Mouse (Mus musculus): ENCODE results near the gene Nt5c3. TPM values are rescaled to one million over a fixed set of nuclear protein-coding genes. Genes with fewer than 3 reads are reported as not detected.

The Nt5c3 gene
- total RNA-seq (2012; rRNA removed) (59.2 and 65.0 TPM in 2 replicates), polyA plus RNA-seq (2012; ENCODE audit: insufficient read depth in 1 of 2, insufficient read length in 2 of 2, low read depth in 1 of 2, low replicate concordance in 2 of 2, missing spikeins in 1 of 2) (10 to 100 TPM in 1 of 2 experiments, not detected in 1; 71.1 TPM)

GRCm38 (mm10) chr6:56923726-56924707, at the start of gene Nt5c3, which contains the start of gene Vmn1r4:
Nt5c3 (minus strand) TSS chr6:56923932.
Vmn1r4 (plus strand) TSS chr6:56924015.
- H3K9me3 ChIP-seq (replicated peaks; ENCODE audit: insufficient read depth, low read length): no peaks in the 10 kb centered on the region
- H3K9ac ChIP-seq (ENCODE audit: control insufficient read depth, low read depth, low read length, poor library complexity, severe bottlenecking): peak within 1 kb of the TSS; percentile 76
- peaks cover 16 to 20% of the 10 kb centered on the region in 2 experiments for H3K4me1 ChIP-seq (ENCODE audit: control insufficient read depth in 1 of 2, insufficient read depth in 2 of 2, low read length in 2 of 2)
- H3K27me3 ChIP-seq (ENCODE audit: control insufficient read depth in 1 of 2, insufficient read depth in 2 of 2, low read length in 2 of 2): no peaks in the 10 kb centered on the region
- H3K79me2 ChIP-seq (ENCODE audit: control insufficient read depth, insufficient read depth, low read length, poor library complexity): peaks cover 29% of the 10 kb centered on the region
- TF ChIP-seq NELFE (IDR thresholded peaks at IDR 0.05; ENCODE audit: low read depth, low read length) (peak; percentile 73), GABPA (IDR thresholded peaks at IDR 0.05; ENCODE audit: low read depth, low read length) (no peak), POLR2AphosphoS5 (IDR thresholded peaks at IDR 0.05; ENCODE audit: borderline replicate concordance, low read depth, low read length) (no peak), SMC3 (IDR thresholded peaks at IDR 0.05; ENCODE audit: low read depth, low read length) (no peak), HCFC1 (IDR thresholded peaks at IDR 0.05; ENCODE audit: low read depth, low read length) (peak; percentile 97), NRF1 (IDR thresholded peaks at IDR 0.05; ENCODE audit: insufficient read depth, low read depth, low read length, poor library complexity, severe bottlenecking) (peak; percentile 84), ZMIZ1 (IDR thresholded peaks at IDR 0.05; ENCODE audit: low read depth, low read length) (0 out of 2 replicates have a peak, but pooled peaks have one; percentile 38), USF2 (IDR thresholded peaks at IDR 0.05; ENCODE audit: borderline replicate concordance in 1 of 2, insufficient read depth in 1 of 2, low read depth in 1 of 2, low read length in 2 of 2) (no peak), POLR2AphosphoS2 (IDR thresholded peaks at IDR 0.05; ENCODE audit: low read length) (peak; percentile 53; the same call in 1 of the 2 replicates), SIN3A (IDR thresholded peaks at IDR 0.05; ENCODE audit: low read length) (peak; percentile 85), MAFK (IDR thresholded peaks at IDR 0.05; ENCODE audit: borderline replicate concordance, low read depth, low read length) (no peak), MXI1 (IDR thresholded peaks at IDR 0.05; ENCODE audit: low read depth, low read length) (peak; percentile 73; the same call in 1 of the 2 replicates), BHLHE40 (IDR thresholded peaks at IDR 0.05; ENCODE audit: borderline replicate concordance, low read depth, low read length) (no peak), ELF1 (IDR thresholded peaks at IDR 0.05; ENCODE audit: low read depth, low read length) (peak; percentile 91), KAT2A (conservative IDR thresholded peaks at IDR 0.05; ENCODE audit: low read depth, low read length) (peak; percentile 86), MYC (IDR thresholded peaks at IDR 0.05; ENCODE audit: low read depth, low read length) (0 out of 2 replicates have a peak, but pooled peaks have one; percentile 7), E2F4 (IDR thresholded peaks at IDR 0.05; ENCODE audit: borderline replicate concordance, low read depth, low read length) (peak; percentile 63; the same call in 1 of the 2 replicates), POLR2A (IDR thresholded peaks at IDR 0.05; ENCODE audit: control insufficient read depth in 1 of 2, insufficient read depth in 1 of 2, low read depth in 1 of 2, low read length in 2 of 2, poor library complexity in 1 of 2) (peak; percentile 53 to 80), CHD2 (IDR thresholded peaks at IDR 0.05; ENCODE audit: low read length) (no peak; the same call in 1 of the 2 replicates), GATA1 (IDR thresholded peaks at IDR 0.05; ENCODE audit: low read depth, low read length) (no peak), TCF12 (IDR thresholded peaks at IDR 0.05; ENCODE audit: low read depth, low read length) (0 out of 2 replicates have a peak, but pooled peaks have one; percentile 18), MEF2A (IDR thresholded peaks at IDR 0.05; ENCODE audit: extremely low read depth, insufficient replicate concordance, low read depth, low read length, poor library complexity, severe bottlenecking) (no peak), USF1 (IDR thresholded peaks at IDR 0.05; ENCODE audit: low read depth, low read length) (0 out of 2 replicates have a peak, but pooled peaks have one; percentile 18), TBP (IDR thresholded peaks at IDR 0.05; ENCODE audit: low read depth, low read length) (peak; percentile 74), MAZ (IDR thresholded peaks at IDR 0.05; ENCODE audit: low read depth, low read length) (peak; percentile 58; the same call in 1 of the 2 replicates), MYB (IDR thresholded peaks at IDR 0.05; ENCODE audit: low read depth, low read length) (no peak), RAD21 (IDR thresholded peaks at IDR 0.05; ENCODE audit: low read depth, low read length) (no peak), CHD1 (IDR thresholded peaks at IDR 0.05; ENCODE audit: low read depth, low read length) (no peak), ZNF384 (IDR thresholded peaks at IDR 0.05; ENCODE audit: low read depth, low read length) (no peak)
- peak within 1 kb of the TSS; percentile 85 for H3K27ac ChIP-seq (ENCODE audit: control insufficient read depth, low read depth, low read length)
- H3K36me3 ChIP-seq (ENCODE audit: control insufficient read depth in 1 of 2, insufficient read depth in 2 of 2, low read length in 2 of 2): peaks cover 0 to 29% of the 10 kb centered on the region in 2 experiments; a peak in 2 of 4 replicates
- DNase-seq (ENCODE audit: low read depth, low spot score): peak; percentile 96
- H3K4me3 ChIP-seq (ENCODE audit: control insufficient read depth in 1 of 2, insufficient read depth in 1 of 2, low read depth in 2 of 2, low read length in 2 of 2): peak within 1 kb of the TSS; percentile 78 to 95

Data from MEL (cell line).